Mouse (Mus musculus): ENCODE data around the gene Dab2ip. TPM values are rescaled to one million over a fixed set of nuclear protein-coding genes. Genes with fewer than 3 reads are reported as not detected.

The Dab2ip gene
- polyA plus RNA-seq, 1 experiment from 2014 or later: 27.0 TPM

DNA sequence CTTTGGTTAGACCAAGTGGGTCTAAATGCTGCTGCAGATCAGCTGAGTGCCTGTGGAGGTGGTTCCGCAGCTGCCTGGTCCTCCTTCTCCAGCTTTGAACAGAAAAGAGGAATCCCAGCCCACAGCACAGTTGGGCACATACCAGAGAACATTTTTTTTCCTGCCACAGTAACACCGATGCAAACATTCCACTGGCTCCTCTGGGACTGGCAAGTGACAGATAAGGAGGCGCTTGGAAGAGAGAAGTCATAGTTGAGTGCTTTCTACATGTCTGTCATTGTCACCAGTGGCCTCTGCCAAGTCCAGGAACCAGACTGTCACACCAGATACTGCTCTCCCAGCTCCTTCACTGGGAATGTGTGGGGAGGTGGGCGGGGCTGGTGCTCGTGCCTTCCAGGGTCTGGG lies 217.6 kb downstream of the Dab2ip start:
- WGBS: 37% methylated on average over 5 of the region's 5 CpGs
- no peak for ATAC-seq

GRCm38 (mm10) chr2:35776935-35777334 lies 218.9 kb downstream of the Dab2ip start:
- no peaks in the 10 kb centered on the region for H3K9me3 ChIP-seq (ENCODE audit: control insufficient read depth, low read length)
- no peak overlapping the region for H3K9ac ChIP-seq (ENCODE audit: low read depth, low read length)
- ATAC-seq: no peak
- H3K27me3 ChIP-seq (replicated peaks; ENCODE audit: control insufficient read depth, insufficient read depth, low read length): no peaks in the 10 kb centered on the region
- H3K4me1 ChIP-seq (ENCODE audit: control insufficient read depth, insufficient read depth, low read length): no peaks in the 10 kb centered on the region
- no peak overlapping the region for H3K4me3 ChIP-seq (ENCODE audit: low read length)
- 84% methylated on average over 9 of the region's 9 CpGs for WGBS
- no peak overlapping the region for H3K4me2 ChIP-seq (ENCODE audit: low read depth, low read length)
- no peak overlapping the region for H3K27ac ChIP-seq (ENCODE audit: low read length)
- H3K36me3 ChIP-seq (ENCODE audit: control insufficient read depth, insufficient read depth, low read length): no peaks in the 10 kb centered on the region

More for the DNA sequence above, 217.6 kb downstream of the Dab2ip start:
- H3K4me1 ChIP-seq (ENCODE audit: control insufficient read depth, insufficient read depth, low read length): no peaks in the 10 kb centered on the region
- H3K4me3 ChIP-seq (ENCODE audit: low read length): no peak overlapping the region
- H3K4me2 ChIP-seq (ENCODE audit: low read depth, low read length): no peak overlapping the region
- H3K36me3 ChIP-seq (ENCODE audit: control insufficient read depth, insufficient read depth, low read length): no peaks in the 10 kb centered on the region
- no peaks in the 10 kb centered on the region for H3K27me3 ChIP-seq (replicated peaks; ENCODE audit: control insufficient read depth, insufficient read depth, low read length)
- no peaks in the 10 kb centered on the region for H3K9me3 ChIP-seq (ENCODE audit: control insufficient read depth, low read length)
- no peak overlapping the region for H3K9ac ChIP-seq (ENCODE audit: low read depth, low read length)
- H3K27ac ChIP-seq (ENCODE audit: low read length): no peak overlapping the region

- peaks cover 8% of the 10 kb centered on the region; the same call in 1 of the 2 replicates for H3K4me1 ChIP-seq (ENCODE audit: control insufficient read depth, insufficient read depth, low read length)
- H3K36me3 ChIP-seq (ENCODE audit: control insufficient read depth, insufficient read depth, low read length): no peaks in the 10 kb centered on the region
- no peak overlapping the region for H3K4me2 ChIP-seq (ENCODE audit: low read depth, low read length)
- H3K9ac ChIP-seq (ENCODE audit: low read depth, low read length): no peak overlapping the region
- H3K9me3 ChIP-seq (ENCODE audit: control insufficient read depth, low read length): no peaks in the 10 kb centered on the region
- H3K27me3 ChIP-seq (replicated peaks; ENCODE audit: control insufficient read depth, insufficient read depth, low read length): no peaks in the 10 kb centered on the region
- no peak for ATAC-seq
- 87% methylated on average over 5 of the region's 5 CpGs for WGBS
- no peak overlapping the region for H3K27ac ChIP-seq (ENCODE audit: low read length)
- H3K4me3 ChIP-seq (ENCODE audit: low read length): no peak overlapping the region
These were observed 221.2 kb downstream of the Dab2ip start for GRCm38 (mm10) chr2:35779266-35779665.

Other genes starting within 250 kb of the Dab2ip start
- 64.7 and 66.0 TPM in 2 replicates for gene Stom, start 221.3 kb upstream of the Dab2ip start, polyA plus RNA-seq (2015; fragmentation: Nextera tagmentation; extraction: Ambion mirVana)
- gene 4930568D16Rik, start 190.5 kb upstream of the Dab2ip start, polyA plus RNA-seq (2015; fragmentation: Nextera tagmentation; extraction: Ambion mirVana): not detected in 2 replicates
- not detected in 2 replicates for gene 4930402F06Rik, start 161.1 kb upstream of the Dab2ip start, polyA plus RNA-seq (2015; fragmentation: Nextera tagmentation; extraction: Ambion mirVana)
- gene Ggta1, start 95.0 kb upstream of the Dab2ip start, polyA plus RNA-seq (2015; fragmentation: Nextera tagmentation; extraction: Ambion mirVana): 13.9 and 14.6 TPM in 2 replicates